Mouse (Mus musculus) liver, embryonic 14.5 days (tissue): Measurements from ENCODE around the gene Utrn. TPM values are rescaled to one million over a fixed set of nuclear protein-coding genes. Genes with fewer than 3 reads are reported as not detected.

Experiments used
- ATAC-seq: fragments of 200-750 bp; cut with Nextera tagmentation; 2 replicates; pipeline ENCODE4 v1.8.0; 2017; ENCODE audit warnings: moderate number of reproducible peaks, mild to moderate bottlenecking, moderate library complexity; ENCODE audit not compliant: insufficient read depth
- DNase-seq, 3 experiments: peaks; one replicate each; pipeline ENCODE4 v3.0.0-alpha.2; 2012 to 2013; ENCODE audit warnings: low read depth in 3 of 3, low spot score in 3 of 3
- H3K27ac ChIP-seq: fragments of 300-500 bp; sonication (generic); 2 replicates; pipeline ENCODE4 v1.5.1; 2014; ENCODE audit warnings: moderate library complexity, mild to moderate bottlenecking, control low read depth, inconsistent platforms
- H3K27me3 ChIP-seq: fragments of 300-500 bp; sonication (generic); 2 replicates; pipeline ENCODE4 v1.6.1; 2014; ENCODE audit warnings: mild to moderate bottlenecking, low read length, moderate library complexity; ENCODE audit not compliant: control insufficient read depth, insufficient read depth
- H3K36me3 ChIP-seq: fragments of 300-500 bp; sonication (generic); replicated peaks from 2 replicates; pipeline ENCODE4 v1.6.1; 2014; ENCODE audit warnings: low read depth; ENCODE audit not compliant: control insufficient read depth, insufficient read depth
- H3K4me1 ChIP-seq, 2 experiments: fragments of 200-500 bp in 1 of 2; fragments of 300-500 bp in 1 of 2; sonication (generic) in 1 of 2; replicated peaks; 2 replicates each; pipeline ENCODE4 v1.6.1; 2012 to 2014; ENCODE audit warnings: antibody characterized with exemption in 1 of 2, inconsistent platforms in 1 of 2, low read length in 1 of 2; ENCODE audit not compliant: control insufficient read depth in 2 of 2, insufficient read depth in 2 of 2
- H3K4me2 ChIP-seq: fragments of 300-500 bp; sonication (generic); 2 replicates; pipeline ENCODE4 v1.6.1; 2014; ENCODE audit warnings: low read depth, mild to moderate bottlenecking, control low read depth, moderate library complexity
- H3K4me3 ChIP-seq, 2 experiments: fragments of 200-500 bp in 1 of 2; fragments of 300-500 bp in 1 of 2; sonication (generic) in 1 of 2; 2 replicates each; pipeline ENCODE4 v1.5.1; 2012 to 2014; ENCODE audit warnings: low read depth in 2 of 2, low read length in 2 of 2, mild to moderate bottlenecking in 2 of 2, control low read depth in 1 of 2, inconsistent platforms in 1 of 2, moderate library complexity in 1 of 2; ENCODE audit not compliant: insufficient read depth in 1 of 2
- H3K9ac ChIP-seq: fragments of 300-500 bp; sonication (generic); replicated peaks from 2 replicates; pipeline ENCODE4 v1.6.1; 2014; ENCODE audit warnings: mild to moderate bottlenecking, control low read depth, moderate library complexity
- H3K9me3 ChIP-seq: fragments of 300-500 bp; sonication (generic); 2 replicates; pipeline ENCODE4 v1.6.1; 2016; ENCODE audit warnings: low read length, mixed read lengths; ENCODE audit not compliant: control insufficient read depth
- CTCF ChIP-seq: IDR thresholded peaks from 2 replicates; pipeline ENCODE4 v1.5.1; 2016; ENCODE audit warnings: antibody characterized with exemption, low read depth, control low read depth
- EP300 ChIP-seq: IDR thresholded peaks from 2 replicates; pipeline ENCODE4 v1.6.1; 2016; ENCODE audit warnings: antibody characterized with exemption, low read depth
- WGBS: fragments of 180-500 bp; shearing (Covaris S2); extraction: QIAGEN DNeasy Blood & Tissue Kit; methylation state at CpG from one replicate; pipeline ENCODE4 v1.1.7; 2014; ENCODE audit not compliant: insufficient replicate concordance; 5-methylcytosine and 5-hydroxymethylcytosine counted together
- polyA plus RNA-seq, 2 experiments: library from polyadenylated mRNA; depleted of rRNA in 1 of 2; stranded (reverse) in 1 of 2; unstranded in 1 of 2; fragments of >200 nt; fragmentation: Nextera tagmentation in 1 of 2; extraction: Ambion mirVana in 1 of 2; gene quantifications; 2 replicates each; pipeline versions ENCODE4 v1.2.1 to v1.2.3; 2012 to 2014

Utrn gene
- polyA plus RNA-seq, 2 experiments: 2.7 to 4.4 TPM

- H3K36me3 ChIP-seq: no peaks in the 10 kb centered on the region
- H3K4me3 ChIP-seq: no peak overlapping the region
- H3K27me3 ChIP-seq: no peaks in the 10 kb centered on the region
- no peak overlapping the region for H3K4me2 ChIP-seq
- ATAC-seq (no peak), DNase-seq (no peak)
- H3K27ac ChIP-seq: no peak overlapping the region
- no peak overlapping the region for H3K9ac ChIP-seq
- WGBS: 37% methylated on average over 5 of the region's 5 CpGs
- H3K4me1 ChIP-seq: 0 out of 4 replicates have a peak, but pooled peaks cover 0 to 2% of the 10 kb centered on the region in 2 experiments
- TF ChIP-seq CTCF: no peak
- TF ChIP-seq EP300: no peak
- no peaks in the 10 kb centered on the region for H3K9me3 ChIP-seq
Measured at GRCm38 (mm10) chr10:12469391-12470057, 399.6 kb downstream of the Utrn start.

GRCm38 (mm10) chr10:12467544-12467943 lies 401.6 kb downstream of the Utrn start:
- no peak overlapping the region for H3K9ac ChIP-seq
- H3K36me3 ChIP-seq: no peaks in the 10 kb centered on the region
- no peak for TF ChIP-seq CTCF
- TF ChIP-seq EP300: no peak
- 0 out of 4 replicates have a peak, but pooled peaks cover 0 to 2% of the 10 kb centered on the region in 2 experiments for H3K4me1 ChIP-seq
- H3K27ac ChIP-seq: no peak overlapping the region
- H3K27me3 ChIP-seq: no peaks in the 10 kb centered on the region
- DNase-seq: no peak
- no peaks in the 10 kb centered on the region for H3K9me3 ChIP-seq
- WGBS: 80% methylated on average over 2 of the region's 2 CpGs
- no peak overlapping the region for H3K4me3 ChIP-seq
- H3K4me2 ChIP-seq: no peak overlapping the region
- ATAC-seq: no peak

DNA sequence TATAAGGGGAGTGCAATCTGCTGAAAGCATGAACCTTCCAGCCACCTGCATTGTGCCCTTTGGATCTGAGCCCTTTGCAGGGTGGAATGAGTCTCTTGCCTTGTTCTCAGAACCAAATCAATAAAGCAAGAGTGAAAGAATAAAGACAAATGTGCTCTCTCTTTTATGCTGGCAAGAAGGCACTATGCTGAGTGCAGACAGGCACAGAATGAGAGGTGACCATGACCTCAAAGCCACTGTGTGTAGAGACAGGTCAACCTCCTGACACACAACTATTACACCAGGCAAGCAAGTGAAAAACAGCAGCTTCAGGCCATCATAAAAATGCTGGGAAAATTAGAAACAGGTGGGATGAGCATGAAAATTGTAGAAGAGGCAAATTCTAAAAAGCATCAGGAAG lies 408.2 kb downstream of the Utrn start:
- H3K4me1 ChIP-seq: no peaks in the 10 kb centered on the region
- no peak overlapping the region for H3K27ac ChIP-seq
- DNase-seq: no peak
- no peak for TF ChIP-seq EP300
- no peak for TF ChIP-seq CTCF
- no peak overlapping the region for H3K4me2 ChIP-seq
- H3K36me3 ChIP-seq: no peaks in the 10 kb centered on the region
- ATAC-seq: no peak
- H3K27me3 ChIP-seq: no peaks in the 10 kb centered on the region
- H3K4me3 ChIP-seq: no peak overlapping the region
- H3K9ac ChIP-seq: no peak overlapping the region
- no peaks in the 10 kb centered on the region for H3K9me3 ChIP-seq

GRCm38 (mm10) chr10:12456867-12457266 lies 412.3 kb downstream of the Utrn start:
- Histone ChIP-seq H3K4me3 (no peak overlapping the region), H3K27ac (no peak overlapping the region), H3K9ac (no peak overlapping the region), H3K9me3 (no peaks in the 10 kb centered on the region), H3K4me2 (no peak overlapping the region), H3K36me3 (no peaks in the 10 kb centered on the region), H3K27me3 (no peaks in the 10 kb centered on the region), H3K4me1 (no peaks in the 10 kb centered on the region)
- WGBS: 72% methylated on average over 1 of the region's 1 CpGs
- no peak for DNase-seq
- ATAC-seq: no peak
- TF ChIP-seq EP300 (no peak), CTCF (no peak)

DNA sequence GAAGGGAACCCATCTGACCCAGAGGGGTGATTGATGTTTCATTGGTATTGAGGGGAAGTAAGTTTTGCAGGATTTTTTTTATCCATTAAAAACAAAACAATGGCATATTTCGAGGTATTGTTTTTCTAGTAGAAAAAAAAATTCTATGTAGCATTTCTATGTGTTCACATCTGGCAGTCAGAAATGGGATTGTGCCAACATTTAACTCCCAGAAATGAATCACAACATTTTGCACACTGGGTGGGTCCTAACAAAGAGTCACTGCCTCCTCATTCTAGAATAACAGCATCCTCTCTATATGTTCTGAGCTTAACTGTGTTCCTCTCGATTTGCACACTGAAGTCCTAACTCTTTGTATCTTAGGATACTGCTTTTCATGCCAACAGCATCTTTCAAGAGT lies 416.5 kb downstream of the Utrn start:
- WGBS: 57% methylated on average over 2 of the region's 2 CpGs
- no peak for ATAC-seq
- Histone ChIP-seq H3K4me3 (no peak overlapping the region), H3K9me3 (no peaks in the 10 kb centered on the region), H3K4me2 (no peak overlapping the region), H3K9ac (no peak overlapping the region), H3K27ac (no peak overlapping the region), H3K4me1 (no peaks in the 10 kb centered on the region), H3K36me3 (no peaks in the 10 kb centered on the region), H3K27me3 (no peaks in the 10 kb centered on the region)
- DNase-seq: no peak
- TF ChIP-seq CTCF: no peak
- no peak for TF ChIP-seq EP300
